Mouse (Mus musculus) thymus, adult 2 months (tissue): ENCODE measurements around the gene Brwd3. TPM values are rescaled to one million over a fixed set of nuclear protein-coding genes. Genes with fewer than 3 reads are reported as not detected.

Source experiments
- DNase-seq: peaks from one replicate; pipeline ENCODE4 v3.0.0; 2021
- H3K27ac ChIP-seq: fragments of 200-500 bp; 2 replicates; pipeline ENCODE4 v1.5.1; 2012; ENCODE audit warnings: low read length, control low read depth; ENCODE audit not compliant: control insufficient read depth, insufficient read depth
- H3K27me3 ChIP-seq: fragments of 200-500 bp; 2 replicates; pipeline ENCODE4 v1.6.1; 2012; ENCODE audit warnings: mild to moderate bottlenecking, low read length, moderate library complexity, mixed read lengths; ENCODE audit not compliant: control insufficient read depth, insufficient read depth
- H3K36me3 ChIP-seq: fragments of 200-500 bp; 2 replicates; pipeline ENCODE4 v1.6.1; 2012; ENCODE audit warnings: mild to moderate bottlenecking, low read length, moderate library complexity; ENCODE audit not compliant: control insufficient read depth, insufficient read depth
- H3K4me1 ChIP-seq: fragments of 200-500 bp; replicated peaks from 2 replicates; pipeline ENCODE4 v1.6.1; 2012; ENCODE audit warnings: low read length; ENCODE audit not compliant: control insufficient read depth, insufficient read depth
- H3K4me3 ChIP-seq: fragments of 200-500 bp; 2 replicates; pipeline ENCODE4 v1.5.1; 2012; ENCODE audit warnings: mild to moderate bottlenecking, low read length, control low read depth, moderate library complexity; ENCODE audit not compliant: control insufficient read depth, insufficient read depth
- CTCF ChIP-seq: fragments of 200-500 bp; IDR thresholded peaks from 2 replicates; pipeline ENCODE4 v1.5.1; 2012; ENCODE audit warnings: mild to moderate bottlenecking, control low read depth, low read length, moderate library complexity, borderline replicate concordance; ENCODE audit not compliant: control insufficient read depth, poor library complexity, insufficient read depth; ENCODE audit errors: extremely low read depth
- POLR2A ChIP-seq: fragments of 200-500 bp; IDR thresholded peaks from 2 replicates; pipeline ENCODE4 v1.6.1; 2012; ENCODE audit warnings: mild to moderate bottlenecking, low read length, control low read depth, moderate library complexity; ENCODE audit not compliant: control insufficient read depth, poor library complexity, insufficient read depth; ENCODE audit errors: extremely low read depth
- WGBS: fragments of 180-500 bp; shearing (Covaris S2); methylation state at CpG from one replicate; pipeline ENCODE4 v1.1.7; 2018; 5-methylcytosine and 5-hydroxymethylcytosine counted together
- polyA plus RNA-seq: library from polyadenylated mRNA; depleted of rRNA; stranded (reverse); fragments of >200 nt; gene quantifications from 2 replicates; pipeline ENCODE4 v1.2.3, GENCODE M21; 2012; rRNA removed

Gene Brwd3
- polyA plus RNA-seq, 1 experiment, result 3.3 TPM

- no peaks in the 10 kb centered on the region for H3K4me1 ChIP-seq
- WGBS, result 83% methylated on average over 3 of the region's 3 CpGs
- no peaks in the 10 kb centered on the region for H3K36me3 ChIP-seq
- no peak overlapping the region for H3K4me3 ChIP-seq
- H3K27ac ChIP-seq, result no peak overlapping the region
- TF ChIP-seq POLR2A (no peak), CTCF (no peak)
- no peaks in the 10 kb centered on the region for H3K27me3 ChIP-seq
- no peak for DNase-seq
Measured at GRCm38 (mm10) chrX:108729068-108729467, 105.1 kb downstream of the Brwd3 start.

GRCm38 (mm10) chrX:108728334-108728733, 105.8 kb downstream of the Brwd3 start:
- no peaks in the 10 kb centered on the region for H3K27me3 ChIP-seq
- TF ChIP-seq POLR2A, result no peak
- no peak overlapping the region for H3K27ac ChIP-seq
- no peaks in the 10 kb centered on the region for H3K4me1 ChIP-seq
- H3K4me3 ChIP-seq, result no peak overlapping the region
- H3K36me3 ChIP-seq, result no peaks in the 10 kb centered on the region
- 55% methylated on average over 3 of the region's 3 CpGs for WGBS
- no peak for DNase-seq

- TF ChIP-seq POLR2A (no peak), CTCF (no peak)
- Histone ChIP-seq H3K4me1 (no peaks in the 10 kb centered on the region), H3K27ac (no peak overlapping the region), H3K36me3 (no peaks in the 10 kb centered on the region), H3K4me3 (no peak overlapping the region), H3K27me3 (no peaks in the 10 kb centered on the region)
- no peak for DNase-seq
Measured at GRCm38 (mm10) chrX:108724241-108724640, 109.9 kb downstream of the Brwd3 start.

GRCm38 (mm10) chrX:108722447-108722846, 111.7 kb downstream of the Brwd3 start:
- no peak for DNase-seq
- 97% methylated on average over 1 of the region's 1 CpGs for WGBS

GRCm38 (mm10) chrX:108704312-108704711, 129.9 kb downstream of the Brwd3 start:
- Histone ChIP-seq H3K4me3 (no peak overlapping the region), H3K27ac (no peak overlapping the region), H3K27me3 (no peaks in the 10 kb centered on the region), H3K36me3 (no peaks in the 10 kb centered on the region), H3K4me1 (no peaks in the 10 kb centered on the region)
- WGBS, result 98% methylated on average over 2 of the region's 2 CpGs
- no peak for DNase-seq
- no peak for TF ChIP-seq CTCF
- TF ChIP-seq POLR2A, result no peak

More at GRCm38 (mm10) chrX:108722447-108722846, 111.7 kb downstream of the Brwd3 start:
- Histone ChIP-seq H3K27me3 (no peaks in the 10 kb centered on the region), H3K4me3 (no peak overlapping the region), H3K27ac (no peak overlapping the region), H3K4me1 (no peaks in the 10 kb centered on the region), H3K36me3 (no peaks in the 10 kb centered on the region)
- TF ChIP-seq POLR2A (no peak), CTCF (no peak)

Other genes with a start within 250 kb of the Brwd3 start
- not detected in 2 replicates for gene Gm379, start 169.5 kb downstream of the Brwd3 start, polyA plus RNA-seq
- 0.78 and 0.82 TPM in 2 replicates for gene Hmgn5, start 179.0 kb upstream of the Brwd3 start, polyA plus RNA-seq